Mouse (Mus musculus) midbrain, embryonic 11.5 days (tissue): ENCODE data around the gene Cux2. TPM values are rescaled to one million over a fixed set of nuclear protein-coding genes. Genes with fewer than 3 reads are reported as not detected.

Source experiments
- ATAC-seq: fragments of 200-750 bp; cut with Nextera tagmentation; 2 replicates; pipeline ENCODE4 v1.8.0; 2017; ENCODE audit warnings: moderate TSS enrichment, moderate library complexity; ENCODE audit not compliant: low FRiP score
- DNase-seq: peaks from one replicate; pipeline ENCODE4 v3.0.0; 2015; ENCODE audit warnings: low spot score; ENCODE audit errors: missing footprints
- H3K27ac ChIP-seq: fragments of 300-500 bp; sonication (generic); 2 replicates; pipeline ENCODE4 v1.5.1; 2014; ENCODE audit warnings: low read depth, low read length
- H3K27me3 ChIP-seq: fragments of 300-500 bp; sonication (generic); 2 replicates; pipeline ENCODE4 v1.6.1; 2014; ENCODE audit warnings: mild to moderate bottlenecking, low read length, moderate library complexity, mixed read lengths; ENCODE audit not compliant: control insufficient read depth, insufficient read depth
- H3K36me3 ChIP-seq: fragments of 300-500 bp; sonication (generic); 2 replicates; pipeline ENCODE4 v1.6.1; 2014; ENCODE audit warnings: mild to moderate bottlenecking, low read length, moderate library complexity, mixed read lengths; ENCODE audit not compliant: control insufficient read depth, insufficient read depth
- H3K4me1 ChIP-seq: fragments of 300-500 bp; sonication (generic); 2 replicates; pipeline ENCODE4 v1.6.1; 2014; ENCODE audit warnings: low read length; ENCODE audit not compliant: control insufficient read depth, insufficient read depth
- H3K4me2 ChIP-seq: fragments of 300-500 bp; sonication (generic); 2 replicates; pipeline ENCODE4 v1.6.1; 2014; ENCODE audit warnings: mild to moderate bottlenecking, moderate library complexity
- H3K4me3 ChIP-seq: fragments of 300-500 bp; sonication (generic); 2 replicates; pipeline ENCODE4 v1.5.1; 2014; ENCODE audit warnings: low read depth, low read length
- H3K9ac ChIP-seq: fragments of 300-500 bp; sonication (generic); 2 replicates; pipeline ENCODE4 v1.6.1; 2014; ENCODE audit warnings: low read length
- H3K9me3 ChIP-seq: fragments of 300-500 bp; sonication (generic); 2 replicates; pipeline ENCODE4 v1.6.1; 2016; ENCODE audit warnings: low read length; ENCODE audit not compliant: control insufficient read depth
- WGBS: fragments of 180-500 bp; shearing (Covaris S2); extraction: QIAGEN DNeasy Blood & Tissue Kit; methylation state at CpG from one replicate; pipeline ENCODE4 v1.1.7; 2014; 5-methylcytosine and 5-hydroxymethylcytosine counted together
- polyA plus RNA-seq: library from polyadenylated mRNA; unstranded; fragments of >200 nt; fragmentation: Nextera tagmentation; extraction: Ambion mirVana; gene quantifications from 2 replicates; pipeline ENCODE4 v1.2.1, GENCODE M21; 2014

Gene Cux2
- polyA plus RNA-seq, 1 experiment from 2014 or later, result 11.1 TPM

GRCm38 (mm10) chr5:121919216-121919615 lies 130.7 kb downstream of the Cux2 start:
- Histone ChIP-seq H3K9me3 (no peaks in the 10 kb centered on the region), H3K4me2 (no peak overlapping the region), H3K27ac (no peak overlapping the region), H3K4me3 (no peak overlapping the region), H3K36me3 (no peaks in the 10 kb centered on the region), H3K9ac (no peak overlapping the region), H3K27me3 (no peaks in the 10 kb centered on the region), H3K4me1 (no peaks in the 10 kb centered on the region)
- no peak for ATAC-seq
- DNase-seq, result no peak
- 93% methylated on average over 7 of the region's 7 CpGs for WGBS

- H3K4me2 ChIP-seq, result no peak overlapping the region
- DNase-seq (peak; percentile 57), ATAC-seq (no peak)
- H3K27me3 ChIP-seq, result no peaks in the 10 kb centered on the region
- H3K4me3 ChIP-seq, result no peak overlapping the region
- H3K9me3 ChIP-seq, result no peaks in the 10 kb centered on the region
- no peaks in the 10 kb centered on the region for H3K36me3 ChIP-seq
- H3K27ac ChIP-seq, result no peak overlapping the region
- no peak overlapping the region for H3K9ac ChIP-seq
- 80% methylated on average over 4 of the region's 4 CpGs for WGBS
- no peaks in the 10 kb centered on the region for H3K4me1 ChIP-seq
Measured at GRCm38 (mm10) chr5:121916813-121917212, 133.1 kb downstream of the Cux2 start.

GRCm38 (mm10) chr5:121913999-121914398 lies 135.9 kb downstream of the Cux2 start:
- Histone ChIP-seq H3K27ac (no peak overlapping the region), H3K9me3 (no peaks in the 10 kb centered on the region), H3K4me3 (no peak overlapping the region), H3K27me3 (no peaks in the 10 kb centered on the region), H3K4me1 (no peaks in the 10 kb centered on the region), H3K36me3 (no peaks in the 10 kb centered on the region), H3K4me2 (no peak overlapping the region), H3K9ac (no peak overlapping the region)
- DNase-seq (peak; percentile 80), ATAC-seq (peak; percentile 57; the same call in 1 of the 2 replicates)
- 72% methylated on average over 23 of the region's 23 CpGs for WGBS

- WGBS, result 87% methylated on average over 21 of the region's 21 CpGs
- Histone ChIP-seq H3K4me3 (no peak overlapping the region), H3K27me3 (no peaks in the 10 kb centered on the region), H3K9me3 (no peaks in the 10 kb centered on the region), H3K4me2 (no peak overlapping the region), H3K36me3 (no peaks in the 10 kb centered on the region), H3K4me1 (no peaks in the 10 kb centered on the region), H3K9ac (no peak overlapping the region), H3K27ac (no peak overlapping the region)
- no peak for ATAC-seq
- peak; percentile 65 for DNase-seq
Measured at GRCm38 (mm10) chr5:121909226-121909985, 140.5 kb downstream of the Cux2 start.

GRCm38 (mm10) chr5:121905671-121906070 lies 144.2 kb downstream of the Cux2 start:
- peaks cover 12% of the 10 kb centered on the region for H3K4me1 ChIP-seq
- no peak overlapping the region for H3K4me3 ChIP-seq
- ATAC-seq (no peak), DNase-seq (no peak)
- H3K27me3 ChIP-seq, result no peaks in the 10 kb centered on the region
- 80% methylated on average over 17 of the region's 17 CpGs for WGBS
- H3K9me3 ChIP-seq, result no peaks in the 10 kb centered on the region
- H3K36me3 ChIP-seq, result no peaks in the 10 kb centered on the region
- H3K4me2 ChIP-seq, result no peak overlapping the region
- H3K9ac ChIP-seq, result no peak overlapping the region
- no peak overlapping the region for H3K27ac ChIP-seq

- Histone ChIP-seq H3K9me3 (no peaks in the 10 kb centered on the region), H3K9ac (no peak overlapping the region), H3K27ac (no peak overlapping the region), H3K4me1 (peaks cover 12% of the 10 kb centered on the region), H3K4me2 (no peak overlapping the region), H3K4me3 (no peak overlapping the region), H3K27me3 (no peaks in the 10 kb centered on the region), H3K36me3 (no peaks in the 10 kb centered on the region)
- DNase-seq, result no peak
- no peak for ATAC-seq
- 90% methylated on average over 14 of the region's 14 CpGs for WGBS
Measured at GRCm38 (mm10) chr5:121904799-121905198, 145.1 kb downstream of the Cux2 start.

- H3K27ac ChIP-seq, result peak overlapping the region; percentile 25
- no peaks in the 10 kb centered on the region for H3K9me3 ChIP-seq
- H3K4me1 ChIP-seq, result peaks cover 12% of the 10 kb centered on the region
- H3K9ac ChIP-seq, result peak overlapping the region; percentile 16; the same call in 1 of the 2 replicates
- H3K27me3 ChIP-seq, result no peaks in the 10 kb centered on the region
- 60% methylated on average over 23 of the region's 23 CpGs for WGBS
- no peak overlapping the region for H3K4me2 ChIP-seq
- H3K36me3 ChIP-seq, result no peaks in the 10 kb centered on the region
- peak; percentile 82 for DNase-seq
- H3K4me3 ChIP-seq, result no peak overlapping the region
- no peak for ATAC-seq
Measured at GRCm38 (mm10) chr5:121902809-121903745, 146.8 kb downstream of the Cux2 start.

- WGBS, result 80% methylated on average over 24 of the region's 24 CpGs
- H3K4me1 ChIP-seq, result no peaks in the 10 kb centered on the region
- H3K4me3 ChIP-seq, result no peak overlapping the region
- H3K27me3 ChIP-seq, result no peaks in the 10 kb centered on the region
- no peak overlapping the region for H3K9ac ChIP-seq
- ATAC-seq, result no peak
- no peaks in the 10 kb centered on the region for H3K36me3 ChIP-seq
- no peaks in the 10 kb centered on the region for H3K9me3 ChIP-seq
- no peak overlapping the region for H3K4me2 ChIP-seq
- H3K27ac ChIP-seq, result no peak overlapping the region
- peak; percentile 72 for DNase-seq
Measured at GRCm38 (mm10) chr5:121895117-121895756, 154.7 kb downstream of the Cux2 start.
